In the genomic region with DNA sequence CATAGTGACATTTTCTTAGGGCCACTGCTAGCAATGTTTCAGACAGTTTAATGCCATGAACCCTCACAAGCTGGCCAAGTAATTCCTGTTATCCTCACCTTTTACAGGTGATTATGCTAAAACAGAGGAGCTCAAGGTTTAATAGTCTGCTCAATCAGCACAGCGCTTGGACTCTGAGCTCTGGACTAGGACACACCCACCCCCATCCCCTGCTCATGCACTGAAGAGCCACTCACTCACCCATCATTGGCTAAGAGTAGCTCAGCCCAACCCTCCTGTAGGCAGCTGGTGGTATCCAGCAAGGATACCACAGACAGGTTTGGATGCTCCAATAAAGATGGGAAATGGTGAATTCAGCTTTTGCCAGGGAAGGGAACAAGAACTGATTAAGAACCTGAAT, we compare ENCODE assay signal across 16 mouse cellular contexts.
DNase-seq lines count a peak whose midpoint lies in the region; ATAC-seq and TF ChIP-seq lines count a peak whose summit lies in the region.
"Had no signal": no experiment of that assay in that cellular context is flagged by ENCODE, and none has a peak within 500 bp of the region (broad histone marks: within the 10 kb centered on the region; RNA-seq: fewer than 3 reads in every experiment).

No protein-coding gene starts in this region.

- peak; percentile 77 for ATAC-seq in liver, embryonic 16.5 days (ENCODE audit: low read depth)
- no peak for ATAC-seq in liver, embryonic 12.5 days
- peak; percentile 88 for ATAC-seq in intestine, embryonic 14.5 days (replicated peaks; ENCODE audit: low FRiP score, low TSS enrichment, low read depth)
- ATAC-seq: forebrain, embryonic 15.5 days had no signal

- H3K9ac ChIP-seq in liver, embryonic 16.5 days (ENCODE audit: low read depth, low read length) = no peak overlapping the region
- no peak overlapping the region for H3K9ac ChIP-seq in liver, embryonic 12.5 days
- H3K9ac ChIP-seq in intestine, embryonic 14.5 days (ENCODE audit: low read length) = no peak overlapping the region
- H3K9ac ChIP-seq: embryonic facial prominence, embryonic 15.5 days; forebrain, embryonic 15.5 days; heart, embryonic 12.5 days; neural tube, embryonic 15.5 days had no signal

- TF ChIP-seq CTCF in kidney, adult 2 months (conservative IDR thresholded peaks at IDR 0.05; ENCODE audit: insufficient read depth, insufficient read length, low read depth, low read length) = no peak

- DNase-seq in intestine, embryonic 14.5 days (ENCODE audit: low spot score) = no peak
- peak; percentile 77 for DNase-seq in kidney, adult 2 months
- DNase-seq in kidney, postnatal 36 days = peak; percentile 69 to 82
- DNase-seq in cerebellum, postnatal 4 days (ENCODE audit: low spot score in 2 of 2) = no peak
- no peak for DNase-seq in layer of hippocampus, postnatal 36 days
- DNase-seq: cerebellum, adult 11 months; gastrocnemius, postnatal 10 days; heart, postnatal 4 days; lung, adult 18-20 months; retina, postnatal 1 day had no signal

- no peak for TF ChIP-seq POLR2A in kidney, adult 2 months (IDR thresholded peaks at IDR 0.05; ENCODE audit: low read depth, low read length)

- H3K4me2 ChIP-seq in liver, embryonic 16.5 days (ENCODE audit: low read depth, low read length) = no peak overlapping the region
- H3K4me2 ChIP-seq in liver, embryonic 12.5 days = no peak overlapping the region
- no peak overlapping the region for H3K4me2 ChIP-seq in intestine, embryonic 14.5 days (ENCODE audit: low read length)
- H3K4me2 ChIP-seq: embryonic facial prominence, embryonic 15.5 days; forebrain, embryonic 15.5 days; heart, embryonic 12.5 days; neural tube, embryonic 15.5 days had no signal

- H3K4me1 ChIP-seq in liver, embryonic 16.5 days (ENCODE audit: control insufficient read depth, low read depth, low read length) = no peaks in the 10 kb centered on the region; the same call in none of the 2 replicates
- H3K4me1 ChIP-seq in liver, embryonic 12.5 days = peaks cover 11% of the 10 kb centered on the region; the same call in 1 of the 2 replicates
- peaks cover 29% of the 10 kb centered on the region for H3K4me1 ChIP-seq in intestine, embryonic 14.5 days (replicated peaks; ENCODE audit: control insufficient read depth, insufficient read depth, low read length)
- peaks cover 4% of the 10 kb centered on the region for H3K4me1 ChIP-seq in kidney, adult 2 months (ENCODE audit: control insufficient read depth, insufficient read depth, low read length)

- H3K27ac ChIP-seq in liver, embryonic 16.5 days (ENCODE audit: low read length) = no peak overlapping the region
- H3K27ac ChIP-seq in liver, embryonic 12.5 days = no peak overlapping the region
- H3K27ac ChIP-seq in intestine, embryonic 14.5 days (ENCODE audit: low read depth) = 0 out of 2 replicates have a peak overlapping the region, but pooled peaks have one; percentile 12
- H3K27ac ChIP-seq in kidney, adult 2 months (ENCODE audit: insufficient read depth, low read depth, low read length) = no peak overlapping the region
- H3K27ac ChIP-seq: embryonic facial prominence, embryonic 15.5 days; forebrain, embryonic 15.5 days had no signal

- H3K27me3 ChIP-seq in liver, embryonic 16.5 days (ENCODE audit: control insufficient read depth, insufficient read depth, low read depth, low read length) = no peaks in the 10 kb centered on the region
- peaks cover 28% of the 10 kb centered on the region for H3K27me3 ChIP-seq in liver, embryonic 12.5 days (replicated peaks)
- H3K27me3 ChIP-seq in intestine, embryonic 14.5 days (replicated peaks; ENCODE audit: control insufficient read depth, insufficient read depth, low read length) = no peaks in the 10 kb centered on the region
- H3K27me3 ChIP-seq in kidney, adult 2 months (replicated peaks; ENCODE audit: control insufficient read depth, insufficient read depth, low read length) = no peaks in the 10 kb centered on the region
- H3K27me3 ChIP-seq: embryonic facial prominence, embryonic 15.5 days; forebrain, embryonic 15.5 days; heart, embryonic 12.5 days; neural tube, embryonic 15.5 days had no signal

- H3K36me3 ChIP-seq in liver, embryonic 16.5 days (ENCODE audit: control insufficient read depth, insufficient read depth) = no peaks in the 10 kb centered on the region
- H3K36me3 ChIP-seq in liver, embryonic 12.5 days = no peaks in the 10 kb centered on the region
- no peaks in the 10 kb centered on the region for H3K36me3 ChIP-seq in intestine, embryonic 14.5 days (ENCODE audit: control insufficient read depth, insufficient read depth, low read length)
- no peaks in the 10 kb centered on the region for H3K36me3 ChIP-seq in kidney, adult 2 months (ENCODE audit: control insufficient read depth, insufficient read depth, low read length)
- H3K36me3 ChIP-seq: embryonic facial prominence, embryonic 15.5 days; forebrain, embryonic 15.5 days; heart, embryonic 12.5 days; neural tube, embryonic 15.5 days had no signal

- no peaks in the 10 kb centered on the region for H3K9me3 ChIP-seq in liver, embryonic 16.5 days (replicated peaks; ENCODE audit: control insufficient read depth, low read length)
- H3K9me3 ChIP-seq in liver, embryonic 12.5 days (replicated peaks) = no peaks in the 10 kb centered on the region
- no peaks in the 10 kb centered on the region for H3K9me3 ChIP-seq in intestine, embryonic 14.5 days (ENCODE audit: control insufficient read depth, low read length)
- H3K9me3 ChIP-seq: embryonic facial prominence, embryonic 15.5 days; forebrain, embryonic 15.5 days; heart, embryonic 12.5 days; neural tube, embryonic 15.5 days had no signal

- 65% methylated on average over 1 of the region's 1 CpGs for WGBS in liver, embryonic 16.5 days (ENCODE audit: insufficient replicate concordance)
- 77% methylated on average over 1 of the region's 1 CpGs for WGBS in liver, embryonic 12.5 days (ENCODE audit: insufficient replicate concordance)
- WGBS in intestine, embryonic 14.5 days = 63% methylated on average over 1 of the region's 1 CpGs
- WGBS in kidney, adult 2 months = 44% methylated on average over 1 of the region's 1 CpGs

- H3K4me3 ChIP-seq in liver, embryonic 16.5 days (ENCODE audit: low read depth, low read length) = no peak overlapping the region
- no peak overlapping the region for H3K4me3 ChIP-seq in liver, embryonic 12.5 days
- H3K4me3 ChIP-seq in intestine, embryonic 14.5 days (ENCODE audit: low read depth, low read length) = no peak overlapping the region
- H3K4me3 ChIP-seq in kidney, adult 2 months (ENCODE audit: insufficient read depth, low read depth, low read length) = no peak overlapping the region
- H3K4me3 ChIP-seq: embryonic facial prominence, embryonic 15.5 days; forebrain, embryonic 15.5 days; heart, embryonic 12.5 days; neural tube, embryonic 15.5 days had no signal

Comparison
In these comparisons a context has a peak if more than half of its experiments do, and no peak if none do; other contexts are left out.
1. DNase-seq: peak in kidney, adult 2 months (single experiment) and kidney, postnatal 36 days (2 of 2); none in intestine, embryonic 14.5 days (single experiment), cerebellum, postnatal 4 days (0 of 2) and layer of hippocampus, postnatal 36 days (0 of 2).